Mouse (Mus musculus) layer of hippocampus, adult 9-10 months (tissue): ENCODE results near the gene Cd300e.
"Not testable (repeated sequence)": the region's sequence is repeated elsewhere in the genome, so short reads cannot be mapped to it uniquely, and the experiment has no call there.

ENCODE experiments used
- DNase-seq: peaks from one replicate; pipeline ENCODE4 v3.0.0; 2022; ENCODE audit warnings: low spot score

The Cd300e gene

GRCm38 (mm10) chr11:115082196-115082595, 20.2 kb upstream of the Cd300e start:
- no peak for DNase-seq

DNA sequence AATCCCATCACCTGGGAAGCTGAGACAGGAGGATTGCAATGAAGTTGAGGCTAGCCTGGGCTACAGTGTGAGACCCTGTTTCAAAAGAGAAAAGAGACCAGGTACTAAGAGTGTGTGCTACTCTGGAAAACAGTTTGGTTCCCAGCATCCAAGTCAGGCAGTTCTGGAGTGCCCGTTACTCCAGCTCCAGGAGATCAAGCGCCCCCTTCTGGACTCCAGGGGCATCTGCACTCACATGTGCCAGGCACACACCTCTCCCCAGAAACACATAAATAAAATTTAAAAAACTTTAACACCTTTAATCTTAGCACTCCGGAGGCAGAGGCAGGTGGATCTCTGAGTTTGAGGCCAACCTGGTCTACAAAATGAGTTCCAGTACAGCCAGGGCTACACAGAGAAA, 19.4 kb upstream of the Cd300e start:
- DNase-seq, result no peak

DNA sequence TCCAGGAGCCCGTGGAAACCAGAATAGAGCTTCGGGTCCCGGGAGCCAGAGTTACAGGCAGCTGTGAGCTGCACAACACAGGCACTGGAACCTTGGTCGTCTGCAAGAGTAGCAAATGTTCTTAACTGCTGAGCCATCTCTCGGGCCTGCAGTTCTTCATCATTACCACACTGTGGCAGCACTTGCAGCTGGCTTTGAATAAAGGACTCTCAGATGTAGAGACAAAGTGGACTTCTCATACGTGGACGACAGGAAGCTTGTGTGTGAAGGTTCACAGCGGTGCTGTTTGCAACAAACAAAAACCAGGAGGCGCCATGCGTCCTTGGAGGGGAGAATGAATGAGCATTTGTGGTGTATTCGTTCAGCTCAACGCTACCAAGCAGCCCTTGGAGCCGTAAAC, 18.9 kb upstream of the Cd300e start:
- DNase-seq, result peak; percentile 72

- DNase-seq, result no peak
Observed at GRCm38 (mm10) chr11:115078680-115079079, 16.7 kb upstream of the Cd300e start.

- DNase-seq, result no peak
Observed at GRCm38 (mm10) chr11:115077436-115077835, 15.5 kb upstream of the Cd300e start.

- no peak for DNase-seq
Observed at GRCm38 (mm10) chr11:115075859-115076258, 13.9 kb upstream of the Cd300e start.

- DNase-seq, result no peak
Observed at GRCm38 (mm10) chr11:115075407-115075806, 13.4 kb upstream of the Cd300e start.

- DNase-seq, result no peak
Observed at GRCm38 (mm10) chr11:115073002-115073401, 11.0 kb upstream of the Cd300e start.

DNA sequence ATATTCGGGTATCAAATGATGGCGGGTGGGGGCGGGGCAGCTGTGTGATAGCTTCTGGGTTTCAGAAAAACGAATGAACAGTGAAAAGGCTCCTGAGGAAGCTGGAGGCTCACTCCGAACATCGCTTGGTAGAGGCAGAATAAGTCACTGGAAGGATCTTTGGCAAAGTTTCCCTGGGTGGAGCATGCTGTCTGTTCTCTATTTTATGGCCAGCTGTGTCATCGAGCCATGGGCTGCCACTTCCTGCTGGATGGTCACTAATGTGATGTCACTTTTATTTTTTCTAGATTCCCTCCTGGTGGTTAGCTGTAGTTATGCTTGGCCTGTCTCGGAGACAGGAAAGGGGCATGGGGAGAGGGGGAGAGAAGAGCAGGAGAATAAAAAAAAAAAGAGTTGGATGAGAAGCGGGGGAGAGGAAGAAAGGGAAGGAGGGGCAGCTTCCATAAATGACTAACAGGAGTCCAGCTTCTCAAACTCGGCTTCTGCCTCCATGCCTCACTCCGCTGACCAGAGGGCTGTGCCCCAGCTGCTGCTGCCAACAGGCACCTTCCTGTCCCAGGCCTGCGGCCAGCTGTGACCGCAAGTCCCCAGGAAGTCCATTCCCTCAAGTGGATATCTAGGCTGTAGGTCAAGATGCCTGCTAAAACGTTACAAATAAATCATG, 9.8 kb upstream of the Cd300e start:
- no peak for DNase-seq

- no peak for DNase-seq
Observed at GRCm38 (mm10) chr11:115071015-115071551, 9.1 kb upstream of the Cd300e start.

DNA sequence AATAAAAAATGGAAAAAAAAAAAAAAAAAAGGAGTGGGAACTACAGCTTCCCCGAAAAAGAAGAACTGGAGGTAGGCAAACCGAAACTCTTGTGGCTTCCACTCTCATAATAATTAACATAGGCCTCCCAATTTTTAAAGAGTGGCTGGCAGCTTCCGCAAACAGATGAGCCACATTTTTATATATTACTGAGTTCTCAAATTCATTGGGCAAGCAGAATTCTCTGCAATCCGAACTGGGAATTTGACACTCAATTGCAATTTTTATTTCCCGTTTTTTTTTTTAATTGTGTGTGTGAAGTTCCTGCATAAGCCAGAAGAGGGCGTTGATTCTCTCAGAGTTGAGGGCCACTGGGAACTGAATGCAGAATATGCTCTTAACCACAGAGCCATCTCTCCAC, 4.8 kb upstream of the Cd300e start:
- no peak for DNase-seq

DNA sequence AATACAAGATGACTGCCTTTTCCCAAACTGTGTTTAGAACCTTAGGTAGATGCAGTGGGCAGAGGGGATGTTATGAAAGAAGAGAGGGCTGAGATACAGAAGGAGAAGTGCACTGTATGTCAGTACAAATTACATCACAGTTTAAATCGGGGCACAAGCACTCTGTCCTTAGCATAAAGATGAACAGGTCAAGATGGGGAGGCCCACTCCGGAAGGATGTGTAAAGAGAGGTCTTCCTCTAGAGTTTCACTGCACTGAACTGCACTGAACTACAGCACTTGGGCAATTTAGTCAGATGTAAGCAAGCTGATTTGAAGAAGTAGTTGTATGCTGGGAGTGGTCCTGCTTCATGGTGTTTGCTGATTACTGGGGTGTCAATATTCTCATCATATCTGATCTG, 2.2 kb downstream of the Cd300e start:
- DNase-seq, result no peak

GRCm38 (mm10) chr11:115058701-115059100, 3.3 kb downstream of the Cd300e start:
- no peak for DNase-seq

GRCm38 (mm10) chr11:115054537-115054936, 7.4 kb downstream of the Cd300e start:
- DNase-seq, result no peak

DNA sequence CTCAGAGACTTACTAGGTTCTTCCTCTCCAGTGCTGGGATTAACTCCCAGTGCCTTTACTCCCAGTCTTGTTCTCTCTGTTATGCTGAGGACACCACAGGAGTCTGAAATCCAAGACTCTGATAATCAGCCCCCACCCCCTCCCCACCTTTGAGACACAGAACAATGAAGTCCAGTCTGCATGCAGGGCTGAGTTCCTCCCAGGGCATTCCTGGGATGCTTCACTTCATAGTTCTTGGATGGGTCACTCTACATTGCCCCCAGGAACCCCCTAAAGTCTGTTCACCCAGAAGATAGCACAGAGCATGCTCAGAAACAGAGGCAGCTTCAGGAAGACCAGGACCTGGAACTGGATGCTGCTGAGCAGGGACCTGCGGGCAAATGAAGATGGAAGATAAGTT, 9.0 kb downstream of the Cd300e start:
- DNase-seq, result no peak

- DNase-seq, result no peak
Observed at GRCm38 (mm10) chr11:115052206-115052605, 9.8 kb downstream of the Cd300e start.

GRCm38 (mm10) chr11:115049282-115049895, 12.6 kb downstream of the Cd300e start:
- DNase-seq, result no peak

- no peak for DNase-seq
Observed at GRCm38 (mm10) chr11:115048259-115048658, 13.7 kb downstream of the Cd300e start, which contains the start of gene Cd300ld3. Cd300ld3 (minus strand) TSS chr11:115048409.

DNA sequence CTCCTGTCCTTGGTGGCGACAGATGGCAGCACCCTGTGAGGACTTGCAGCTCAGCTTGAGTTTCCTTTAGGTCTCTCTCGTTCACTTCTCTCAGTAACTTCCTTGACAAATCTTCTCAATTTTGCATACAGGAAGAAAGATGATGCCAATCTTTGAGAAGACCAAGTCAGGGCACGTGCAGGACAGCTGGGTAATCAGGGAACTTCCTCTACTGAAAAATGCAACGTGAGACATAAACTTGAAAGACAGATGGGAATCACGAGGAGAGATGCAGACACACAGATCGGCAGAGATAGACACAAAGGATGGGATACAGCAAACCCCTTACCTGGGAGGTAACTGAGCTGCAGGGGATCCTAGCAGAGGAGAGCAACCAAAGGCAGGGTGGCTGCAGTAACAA, 24.3 kb downstream of the Cd300e start, which contains the start of gene Cd300ld5:
TSS of gene Cd300ld5 (minus strand) at position 101 of the 400 bp plus-strand sequence.
- DNase-seq, result not testable (repeated sequence)

DNA sequence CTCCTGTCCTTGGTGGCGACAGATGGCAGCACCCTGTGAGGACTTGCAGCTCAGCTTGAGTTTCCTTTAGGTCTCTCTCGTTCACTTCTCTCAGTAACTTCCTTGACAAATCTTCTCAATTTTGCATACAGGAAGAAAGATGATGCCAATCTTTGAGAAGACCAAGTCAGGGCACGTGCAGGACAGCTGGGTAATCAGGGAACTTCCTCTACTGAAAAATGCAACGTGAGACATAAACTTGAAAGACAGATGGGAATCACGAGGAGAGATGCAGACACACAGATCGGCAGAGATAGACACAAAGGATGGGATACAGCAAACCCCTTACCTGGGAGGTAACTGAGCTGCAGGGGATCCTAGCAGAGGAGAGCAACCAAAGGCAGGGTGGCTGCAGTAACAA, 35.1 kb downstream of the Cd300e start, which contains the start of gene Cd300ld4:
TSS of gene Cd300ld4 (minus strand) at position 101 of the 400 bp plus-strand sequence.
- DNase-seq, result not testable (repeated sequence)

DNA sequence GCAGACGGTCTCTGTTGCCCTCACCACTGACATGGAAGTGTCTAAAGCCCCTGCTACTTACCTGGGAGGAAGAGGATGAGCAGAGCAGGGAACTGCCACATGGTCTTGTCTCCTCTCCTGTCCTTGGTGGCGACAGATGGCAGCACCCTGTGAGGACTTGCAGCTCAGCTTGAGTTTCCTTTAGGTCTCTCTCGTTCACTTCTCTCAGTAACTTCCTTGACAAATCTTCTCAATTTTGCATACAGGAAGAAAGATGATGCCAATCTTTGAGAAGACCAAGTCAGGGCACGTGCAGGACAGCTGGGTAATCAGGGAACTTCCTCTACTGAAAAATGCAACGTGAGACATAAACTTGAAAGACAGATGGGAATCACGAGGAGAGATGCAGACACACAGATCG, 45.9 kb downstream of the Cd300e start, which contains the start of gene Cd300ld2:
TSS of gene Cd300ld2 (minus strand) at position 101 of the 400 bp plus-strand sequence.
- not testable (repeated sequence) for DNase-seq

DNA sequence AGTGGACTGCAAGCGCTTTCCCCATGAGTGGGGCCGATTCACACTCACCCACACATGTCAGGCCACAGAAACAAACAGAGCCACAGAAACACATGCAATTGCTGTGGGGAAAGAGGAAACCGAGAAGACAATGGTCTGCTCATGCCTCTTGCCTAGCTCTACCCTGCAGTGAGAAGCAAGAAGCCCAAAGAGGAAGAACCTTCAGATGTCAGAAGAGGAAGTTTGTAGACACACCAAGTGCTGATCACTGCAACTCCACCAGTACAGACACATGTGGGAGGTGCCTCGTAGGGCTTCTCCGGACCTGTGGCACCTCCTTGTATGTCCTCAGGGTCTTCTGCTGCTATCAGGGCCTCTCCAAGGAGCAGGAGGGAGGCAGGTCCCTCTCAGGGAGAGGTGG, 57.9 kb downstream of the Cd300e start:
- no peak for DNase-seq
